Mouse (Mus musculus) granulocyte monocyte progenitor cell, adult 5-6 weeks (primary cell): Measurements from ENCODE around the gene Aox1. TPM values are rescaled to one million over a fixed set of nuclear protein-coding genes. Genes with fewer than 3 reads are reported as not detected.

Experiments
- total RNA-seq, 2 experiments: library from RNA; stranded (forward) in 1 of 2; stranded (reverse) in 1 of 2; fragments of 200-712, 200-1000 nt in 1 of 2; fragments of >200 nt in 1 of 2; fragmentation: Nextera tagmentation in 1 of 2; gene quantifications; 2 replicates each; pipeline ENCODE4 v1.2.3; 2014 to 2017

Aox1 gene
- total RNA-seq, 2 experiments from 2014 or later, result not detected

Other genes starting within 250 kb of the Aox1 start
- gene Sgo2a, start 34.0 kb upstream of the Aox1 start, total RNA-seq (2014; fragmentation: Nextera tagmentation), result 10.1 and 24.3 TPM in 2 replicates
- gene Sgo2a, start 34.0 kb upstream of the Aox1 start, total RNA-seq (2017), result 41.7 and 52.0 TPM in 2 replicates
- gene Kctd18, start 11.0 kb upstream of the Aox1 start, total RNA-seq (2014; fragmentation: Nextera tagmentation), result 16.9 and 25.4 TPM in 2 replicates
- gene Kctd18, start 11.0 kb upstream of the Aox1 start, total RNA-seq (2017), result 22.6 and 32.1 TPM in 2 replicates
- gene Aox3, start 83.2 kb downstream of the Aox1 start, total RNA-seq (2014; fragmentation: Nextera tagmentation), result not detected in 2 replicates
- 0.10 and 0.17 TPM in 2 replicates for gene Aox3, start 83.2 kb downstream of the Aox1 start, total RNA-seq (2017)
- not detected in 2 replicates for gene Aox4, start 180.5 kb downstream of the Aox1 start, total RNA-seq (2014; fragmentation: Nextera tagmentation)
- gene Aox4, start 180.5 kb downstream of the Aox1 start, total RNA-seq (2017), result not detected in 2 replicates
- 0.28 TPM in 1 of 2 replicates, not detected in the other for gene Aox2, start 248.4 kb downstream of the Aox1 start, total RNA-seq (2014; fragmentation: Nextera tagmentation)
- gene Aox2, start 248.4 kb downstream of the Aox1 start, total RNA-seq (2017), result 0.30 TPM in 1 of 2 replicates, not detected in the other